ENCODE assay signal across 9 mouse cellular contexts in the genomic region with DNA sequence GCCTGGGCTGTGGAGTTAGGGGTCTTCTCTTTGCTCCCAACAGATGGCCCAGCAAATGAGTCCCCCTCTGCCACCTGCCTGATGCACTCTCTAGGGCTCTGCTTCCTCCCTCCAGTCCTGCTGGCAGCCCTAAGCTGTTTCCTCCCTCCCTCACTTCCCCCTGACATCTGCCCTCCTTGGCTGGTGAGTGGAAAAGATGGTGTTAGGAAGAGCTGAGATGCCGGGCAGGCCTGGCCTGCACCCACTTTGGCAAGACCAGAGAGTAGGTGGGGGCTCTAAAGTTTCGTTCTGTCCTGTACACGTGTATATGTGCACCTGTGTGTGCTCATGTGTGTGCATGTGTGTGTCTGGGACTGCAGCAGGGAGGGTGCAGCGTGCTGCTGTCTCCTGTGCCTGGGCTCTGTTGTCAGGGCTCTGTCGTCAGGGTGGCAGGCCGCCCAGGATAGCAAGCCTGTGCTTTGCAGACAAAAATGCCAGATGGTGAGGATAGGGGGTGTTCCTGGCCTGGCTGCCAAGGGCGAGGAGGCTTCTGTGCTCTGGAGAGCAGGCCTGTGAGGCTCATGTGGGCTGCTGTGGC.
A peak's percentile ranks its signal among the peaks of the same experiment; 100 is the strongest.
DNase-seq lines count a peak whose midpoint lies in the region; ATAC-seq and TF ChIP-seq lines count a peak whose summit lies in the region.
"Had no signal": no experiment of that assay in that cellular context is flagged by ENCODE, and none has a peak within 500 bp of the region (broad histone marks: within the 10 kb centered on the region; RNA-seq: fewer than 3 reads in every experiment).

No protein-coding gene starts in this region.

- H3K36me3 ChIP-seq in hindbrain, embryonic 16.5 days (ENCODE audit: control insufficient read depth, insufficient read depth, low read length) = no peaks in the 10 kb centered on the region
- no peaks in the 10 kb centered on the region for H3K36me3 ChIP-seq in limb, embryonic 12.5 days
- H3K36me3 ChIP-seq: liver, embryonic 15.5 days had no signal

- peak; percentile 50 for DNase-seq in adrenal gland, postnatal 10 days
- peak; percentile 88 for DNase-seq in gastrocnemius, postnatal 14 days
- DNase-seq in ovary, postnatal 14 days (ENCODE audit: low spot score) = peak; percentile 25

- no peaks in the 10 kb centered on the region for H3K9me3 ChIP-seq in hindbrain, embryonic 16.5 days (ENCODE audit: control insufficient read depth, low read length)
- no peaks in the 10 kb centered on the region for H3K9me3 ChIP-seq in limb, embryonic 12.5 days
- H3K9me3 ChIP-seq: liver, embryonic 15.5 days had no signal

- intact Hi-C loops in gastrocnemius, postnatal 14 days (cut with DNase I; ENCODE audit: low total_unique reads) = no loop called here

- H3K4me1 ChIP-seq in cortical plate, adult 2 months (ENCODE audit: control insufficient read depth, insufficient read depth, low read length) = peaks cover 14% of the 10 kb centered on the region
- H3K4me1 ChIP-seq in hindbrain, embryonic 16.5 days (ENCODE audit: control insufficient read depth, insufficient read depth, low read depth, low read length) = peaks cover 19% of the 10 kb centered on the region
- peaks cover 16% of the 10 kb centered on the region for H3K4me1 ChIP-seq in limb, embryonic 12.5 days (replicated peaks)
- H3K4me1 ChIP-seq: liver, embryonic 15.5 days had no signal

- H3K4me2 ChIP-seq in hindbrain, embryonic 16.5 days (ENCODE audit: low read length) = 0 out of 2 replicates have a peak overlapping the region, but pooled peaks have one; percentile 10
- H3K4me2 ChIP-seq in limb, embryonic 12.5 days = no peak overlapping the region
- H3K4me2 ChIP-seq: liver, embryonic 15.5 days had no signal

- H3K9ac ChIP-seq in hindbrain, embryonic 16.5 days (ENCODE audit: low read depth, low read length) = peak overlapping the region; percentile 52
- H3K9ac ChIP-seq in limb, embryonic 12.5 days (replicated peaks) = no peak overlapping the region
- H3K9ac ChIP-seq: liver, embryonic 15.5 days had no signal

- ATAC-seq in hindbrain, embryonic 16.5 days = peak; percentile 96
- ATAC-seq in limb, embryonic 12.5 days (ENCODE audit: insufficient number of reproducible peaks, insufficient read depth, low FRiP score, low TSS enrichment, low read depth) = no peak
- no peak for ATAC-seq in megakaryocyte progenitor cell, adult 5-6 weeks (replicated peaks; ENCODE audit: poor library complexity)
- ATAC-seq in megakaryocyte, adult 5-6 weeks (ENCODE audit: poor library complexity, severe bottlenecking) = no peak

- no peak overlapping the region for H3K4me3 ChIP-seq in cortical plate, adult 2 months (ENCODE audit: insufficient read depth, low read length)
- no peak overlapping the region for H3K4me3 ChIP-seq in hindbrain, embryonic 16.5 days (ENCODE audit: low read length)
- H3K4me3 ChIP-seq in limb, embryonic 12.5 days (replicated peaks) = no peak overlapping the region
- H3K4me3 ChIP-seq: liver, embryonic 15.5 days had no signal

- no peaks in the 10 kb centered on the region for H3K27me3 ChIP-seq in hindbrain, embryonic 16.5 days (replicated peaks; ENCODE audit: control insufficient read depth, insufficient read depth, low read length)
- no peaks in the 10 kb centered on the region; the same call in 1 of the 2 replicates for H3K27me3 ChIP-seq in limb, embryonic 12.5 days
- H3K27me3 ChIP-seq: liver, embryonic 15.5 days had no signal

- TF ChIP-seq POLR2A in cortical plate, adult 2 months (IDR thresholded peaks at IDR 0.05; ENCODE audit: extremely low read depth, insufficient read depth, low read length) = no peak

- WGBS in hindbrain, embryonic 16.5 days = 15% methylated on average over 7 of the region's 7 CpGs
- 31% methylated on average over 7 of the region's 7 CpGs for WGBS in limb, embryonic 12.5 days

- TF ChIP-seq CTCF in cortical plate, adult 2 months (IDR thresholded peaks at IDR 0.05; ENCODE audit: extremely low read depth, insufficient read depth, low read length) = no peak

- H3K27ac ChIP-seq in cortical plate, adult 2 months (ENCODE audit: insufficient read depth, low read length) = peak overlapping the region; percentile 62
- peak overlapping the region; percentile 90 for H3K27ac ChIP-seq in hindbrain, embryonic 16.5 days (ENCODE audit: low read depth, low read length)
- H3K27ac ChIP-seq in limb, embryonic 12.5 days = peak overlapping the region; percentile 69
- H3K27ac ChIP-seq: liver, embryonic 15.5 days had no signal

Comparison
In these comparisons a context has a peak if more than half of its experiments do, and no peak if none do; other contexts are left out.
1. DNase-seq: peak in every context shown above with its lines; median percentile 88 in gastrocnemius, postnatal 14 days; 50 in adrenal gland, postnatal 10 days; 25 in ovary, postnatal 14 days.